Mouse (Mus musculus) ovary, adult 18-20 months (tissue): ENCODE results near the gene Eif4e1b.

Experiments
- DNase-seq: peaks from one replicate; pipeline ENCODE4 v3.0.0; 2022; ENCODE audit warnings: low spot score, mixed read lengths

Gene Eif4e1b

DNA sequence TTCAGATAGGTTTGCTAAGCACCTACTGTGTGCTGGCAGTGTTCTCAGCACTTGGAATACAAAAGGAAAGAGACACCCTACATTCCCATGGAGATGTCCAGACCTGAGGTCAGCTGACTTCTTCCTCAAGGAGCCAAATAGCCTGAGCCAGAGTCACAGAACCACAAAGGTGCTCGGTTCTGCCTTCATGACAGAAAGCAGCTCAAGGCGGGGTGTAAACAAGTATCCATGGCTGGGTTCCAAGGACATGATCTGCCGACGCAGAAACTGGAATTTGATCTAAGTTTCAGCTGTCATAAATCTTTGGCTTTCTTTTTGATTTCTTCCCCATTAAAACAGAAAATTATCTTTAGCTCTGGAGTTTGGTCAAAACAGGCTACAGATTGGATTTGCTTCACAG lies 16.4 kb downstream of the Eif4e1b start:
- no peak for DNase-seq

DNA sequence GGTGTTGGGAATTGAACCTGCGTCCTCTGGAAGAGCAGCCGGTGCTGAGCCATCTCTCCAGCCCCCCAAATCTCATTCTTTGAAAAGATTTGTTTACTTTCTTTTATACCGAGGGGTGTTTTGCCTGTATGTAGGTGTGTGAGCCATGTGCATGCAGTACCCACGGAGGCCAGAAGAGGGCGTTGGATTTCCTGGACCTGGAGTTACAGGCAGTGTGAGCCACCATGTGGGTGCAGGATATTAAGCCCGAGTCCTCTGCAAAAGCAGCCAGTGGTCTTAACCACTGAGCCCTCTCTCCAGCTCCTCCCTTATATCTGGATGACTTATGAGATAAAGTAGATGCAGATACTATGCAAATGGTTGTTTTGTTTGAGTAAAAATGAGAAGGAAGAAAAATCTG lies 19.2 kb downstream of the Eif4e1b start:
- no peak for DNase-seq

DNA sequence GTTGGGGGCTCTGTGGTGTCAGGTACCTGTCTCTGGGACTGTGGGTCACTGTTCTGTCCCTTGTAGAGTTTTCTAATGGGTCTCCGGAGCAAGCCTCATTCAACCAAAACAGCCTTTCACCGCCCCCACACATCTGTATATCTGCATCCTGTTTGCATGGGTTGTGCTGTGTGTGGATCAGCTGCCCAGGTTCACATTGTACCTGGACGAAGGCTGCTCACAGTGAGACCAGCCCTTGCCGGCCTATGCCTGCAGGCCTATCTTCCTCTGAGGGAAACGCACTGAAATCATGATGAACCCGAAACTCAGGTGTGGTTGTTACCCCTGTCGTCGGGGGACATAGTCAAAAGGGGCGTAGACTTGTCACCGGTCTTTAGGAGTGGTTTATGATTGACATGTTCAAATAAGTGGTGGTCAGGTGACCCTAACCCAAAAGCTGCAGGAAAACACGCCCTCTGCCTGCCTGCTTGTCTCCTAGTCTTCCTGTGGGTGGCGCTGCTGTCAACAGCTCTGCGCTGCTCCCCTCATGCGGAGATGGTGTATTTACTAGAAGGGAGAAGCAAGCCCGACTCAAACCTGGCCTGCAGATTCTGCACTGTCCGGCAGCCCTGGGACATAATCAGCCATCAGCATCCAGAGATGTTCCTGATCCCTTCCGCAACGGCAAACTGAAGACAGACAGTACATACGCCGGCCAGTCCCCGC lies 21.5 kb downstream of the Eif4e1b start:
- DNase-seq: no peak

DNA sequence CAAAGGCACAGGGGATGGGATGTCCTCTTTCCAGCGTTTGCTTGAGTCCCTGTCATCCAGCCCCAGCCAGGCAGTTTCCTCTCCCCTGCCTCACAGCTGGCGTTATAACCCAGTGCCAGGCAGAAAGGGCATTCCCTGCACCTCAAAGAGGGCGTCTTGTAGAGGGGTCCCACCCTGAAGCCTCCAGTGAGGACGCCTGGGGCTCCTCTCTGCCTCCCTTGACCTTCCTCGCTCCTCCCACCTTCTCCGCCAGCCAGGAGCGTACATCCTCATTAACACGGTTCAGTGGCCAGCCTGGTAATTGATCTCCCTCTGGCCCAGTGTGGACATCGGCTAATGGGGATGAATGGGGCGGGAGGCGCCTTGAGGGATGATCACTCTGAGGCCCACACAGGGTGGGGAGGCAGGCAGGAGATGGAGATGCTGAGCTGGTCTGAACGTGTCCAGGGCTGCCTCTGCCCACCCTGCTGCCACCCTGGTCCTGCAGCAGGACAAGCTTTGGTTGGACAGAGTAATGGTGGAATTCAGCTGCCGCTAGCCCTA lies 22.7 kb downstream of the Eif4e1b start:
- no peak for DNase-seq

DNA sequence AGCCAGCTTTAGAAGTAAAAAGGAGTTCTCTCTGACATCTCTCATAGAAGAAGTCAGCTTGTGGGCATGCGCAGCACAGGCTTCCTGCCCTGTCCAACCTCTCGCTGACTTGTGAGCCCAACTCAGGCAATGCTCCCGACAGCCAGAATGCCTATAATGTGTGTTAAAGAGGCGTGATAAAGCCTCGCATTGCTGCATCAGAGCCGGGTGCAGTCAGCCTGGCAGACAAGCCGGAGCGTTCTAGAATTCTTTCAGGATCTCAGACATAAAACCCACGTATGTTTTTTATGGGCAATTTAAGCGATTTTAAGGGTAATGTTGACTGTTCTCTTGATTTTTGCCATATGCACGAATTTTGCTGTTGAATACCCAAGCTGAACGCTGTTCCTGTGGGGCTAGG lies 24.3 kb downstream of the Eif4e1b start:
- no peak for DNase-seq

DNA sequence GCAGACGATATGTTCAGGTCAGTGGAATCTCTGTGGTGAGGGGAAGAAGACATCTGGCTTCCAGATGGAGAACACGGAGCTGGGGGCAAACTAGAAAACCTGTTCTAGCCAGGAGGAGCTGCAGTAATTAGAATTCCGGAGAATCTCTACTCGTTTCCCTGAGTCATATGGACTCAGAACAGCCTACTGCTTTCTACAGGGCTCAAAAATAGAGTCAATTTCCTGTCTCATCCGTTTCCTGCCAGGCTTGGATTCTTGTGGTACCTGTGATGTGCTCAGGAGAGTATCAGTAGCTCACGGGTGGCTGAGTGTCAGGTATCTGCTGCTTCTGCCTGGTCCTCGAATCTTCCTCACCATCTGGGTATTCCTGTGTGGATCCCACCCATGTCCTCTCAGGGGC lies 27.7 kb downstream of the Eif4e1b start:
- no peak for DNase-seq

DNA sequence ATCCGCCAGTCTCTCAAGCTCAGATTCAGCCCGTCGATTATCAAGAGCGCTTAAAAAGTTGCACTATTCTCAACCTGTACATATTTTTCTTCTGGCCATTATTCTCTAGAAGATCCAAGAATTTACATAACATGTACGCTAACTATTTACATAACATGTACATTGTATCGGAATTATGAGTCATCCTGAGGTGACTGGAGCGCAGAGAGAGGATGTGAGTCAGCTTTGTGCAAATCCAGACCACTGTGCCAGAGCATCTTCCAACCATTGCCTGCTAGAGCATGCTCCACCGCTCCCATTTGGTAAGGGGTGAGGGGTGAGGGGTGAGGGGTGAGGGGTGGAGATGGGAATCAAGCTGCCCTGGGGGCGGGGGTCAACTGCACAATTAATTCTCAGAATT lies 29.6 kb downstream of the Eif4e1b start:
- no peak for DNase-seq

DNA sequence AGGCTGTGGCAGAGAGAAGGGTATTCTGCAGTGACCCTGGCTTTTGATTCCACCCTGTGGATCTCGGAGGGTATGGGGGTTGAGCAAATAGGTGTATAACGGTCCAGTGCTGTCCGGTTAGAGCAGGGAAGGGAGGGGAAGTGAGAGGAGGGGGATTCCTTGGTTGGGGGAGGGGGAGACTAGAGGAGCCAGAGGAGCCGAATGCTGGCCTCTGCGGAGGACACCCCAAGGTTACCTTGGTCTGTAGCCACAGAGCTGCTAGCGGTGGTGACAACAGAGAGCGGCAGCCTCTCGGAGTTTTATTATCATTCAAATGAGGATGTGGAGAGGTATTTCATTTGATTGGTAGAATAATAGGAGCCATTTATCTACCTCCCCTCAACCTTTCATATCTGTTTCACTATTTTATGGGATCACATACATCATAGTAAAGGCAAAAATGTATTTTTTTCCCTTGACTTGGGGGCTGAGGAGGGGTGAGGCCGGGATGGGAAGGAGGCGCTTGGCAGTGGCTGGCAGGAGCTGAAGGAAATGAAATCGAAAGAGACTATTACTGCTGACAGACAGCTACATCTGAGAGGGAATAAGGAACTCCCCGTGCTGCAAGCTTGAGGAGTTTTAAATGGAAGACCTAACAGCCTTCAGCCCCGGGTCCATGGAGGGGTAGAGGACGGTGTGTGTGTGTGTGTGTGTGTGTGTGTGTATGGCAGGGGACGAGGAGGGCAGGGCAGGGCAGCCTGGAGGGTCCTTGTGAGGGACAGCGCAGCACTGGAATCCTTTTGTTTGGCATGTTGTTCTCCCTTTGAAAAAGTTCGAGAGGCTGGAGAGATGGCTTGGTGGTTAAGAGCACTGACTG lies 34.8 kb downstream of the Eif4e1b start:
- no peak for DNase-seq

DNA sequence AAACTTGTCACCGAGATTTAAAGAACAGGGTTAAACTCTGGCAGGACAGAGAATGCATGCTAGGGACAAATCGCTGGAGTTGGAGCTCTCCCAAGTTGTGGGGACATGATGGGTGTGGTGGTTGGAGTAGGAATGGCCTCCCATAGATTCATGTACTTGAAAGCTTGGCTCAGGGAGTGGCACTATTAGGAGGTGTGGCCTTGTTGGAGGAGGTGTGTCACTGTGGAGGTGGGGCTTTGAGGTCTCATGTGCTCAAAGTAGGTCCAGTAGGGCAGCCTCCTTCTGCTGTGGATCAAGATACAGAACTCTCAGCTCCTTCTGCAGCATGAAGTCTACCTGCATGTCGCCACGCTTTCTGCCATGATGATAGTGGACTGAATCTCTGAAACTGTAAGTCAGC lies 37.3 kb downstream of the Eif4e1b start:
- DNase-seq: no peak

DNA sequence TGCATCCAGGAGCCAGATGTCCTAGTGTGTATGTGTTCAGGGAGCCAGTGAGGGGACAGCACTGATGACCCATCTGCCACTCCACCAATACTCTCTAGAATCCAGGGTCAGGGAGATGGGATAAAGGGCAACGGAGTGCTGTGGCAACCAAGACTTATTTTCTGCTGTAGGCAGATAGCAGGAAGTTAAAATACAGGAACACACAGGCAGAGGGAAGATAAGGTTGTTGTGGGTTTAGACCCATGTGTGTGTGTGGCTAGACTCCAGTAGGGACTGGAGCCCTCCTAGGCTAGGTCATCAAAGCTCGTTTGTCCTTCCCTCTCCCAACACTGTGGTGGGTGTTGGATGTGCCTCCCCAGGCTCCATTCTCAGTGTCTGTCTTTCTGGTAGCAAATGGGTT lies 38.1 kb downstream of the Eif4e1b start:
- DNase-seq: no peak

DNA sequence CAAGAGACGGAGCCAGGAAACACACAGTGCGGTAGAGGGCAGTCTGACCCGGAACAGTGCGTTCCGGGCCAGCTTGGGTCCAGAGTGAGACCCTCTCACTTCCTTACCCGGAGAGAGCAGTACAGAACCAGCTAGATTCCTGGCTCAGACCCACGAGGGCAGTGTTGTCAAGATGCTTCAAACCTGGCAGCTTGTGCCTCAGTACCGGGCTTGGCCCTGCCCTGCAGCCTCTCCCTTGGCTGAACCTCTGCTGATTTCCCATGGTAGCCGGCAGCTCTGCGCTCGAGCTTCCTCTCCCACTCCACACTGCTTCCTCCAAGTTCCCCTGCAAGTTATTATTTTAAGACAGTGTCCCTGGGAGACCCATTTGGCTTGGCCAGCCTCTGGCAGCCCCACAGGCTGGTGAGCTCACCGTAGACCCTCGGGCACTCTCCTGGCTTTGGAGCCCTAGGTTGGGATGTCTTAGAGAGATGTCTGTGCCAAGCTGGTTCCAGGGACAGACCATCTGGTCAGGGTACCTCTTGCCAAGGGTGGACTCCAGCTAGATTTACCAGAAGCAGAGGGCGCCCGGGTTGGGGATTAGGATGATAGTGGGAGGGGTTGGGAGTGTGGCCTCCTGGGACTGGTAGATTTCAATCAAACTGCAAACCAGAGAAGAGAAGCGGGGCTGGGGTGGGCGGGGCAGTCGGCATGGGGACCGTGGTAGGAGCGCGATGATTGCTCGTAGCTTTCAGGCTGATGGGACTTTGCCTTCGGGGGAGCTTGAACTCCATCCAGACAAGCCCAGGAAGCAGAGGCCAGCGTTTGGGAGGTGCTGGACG lies 40.5 kb downstream of the Eif4e1b start:
- DNase-seq: no peak

DNA sequence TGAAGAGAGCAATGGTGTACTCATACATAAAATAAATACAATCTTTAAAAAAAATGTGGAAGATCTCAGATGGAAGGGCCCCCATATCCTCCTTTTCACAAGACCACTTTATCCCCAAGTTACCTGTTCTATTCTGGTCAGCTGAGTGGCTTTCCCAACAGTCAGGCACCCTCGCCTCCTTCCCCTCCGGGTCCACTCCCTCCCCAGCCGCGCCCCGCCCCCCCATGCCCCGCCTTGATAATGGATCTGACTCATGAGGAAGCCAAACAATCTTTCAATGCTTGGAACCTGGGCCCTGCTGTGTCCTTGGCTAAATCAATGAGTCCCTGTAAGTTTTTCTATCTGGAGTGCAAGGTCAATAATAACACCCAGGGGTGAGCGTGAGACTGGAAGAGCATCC lies 44.2 kb downstream of the Eif4e1b start:
- no peak for DNase-seq

DNA sequence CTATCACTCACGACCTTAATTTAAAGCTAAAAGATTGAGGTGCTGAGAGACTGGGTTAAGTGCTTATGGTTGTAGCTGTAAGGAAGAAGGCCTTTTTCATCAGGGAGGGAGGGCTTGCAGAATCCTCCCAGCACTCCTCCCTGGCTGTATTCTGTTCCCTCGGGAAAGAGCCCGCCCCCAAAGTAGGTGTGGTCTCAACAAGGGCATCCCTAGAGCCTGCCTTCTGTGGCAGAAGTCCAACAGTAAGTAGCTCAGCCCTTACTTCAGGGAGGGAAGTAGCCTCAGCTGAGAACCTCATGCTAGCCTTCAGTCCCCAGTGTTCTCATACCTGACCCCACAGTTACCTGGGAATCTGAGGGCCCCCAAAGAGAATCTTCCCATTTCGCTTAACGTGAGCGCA lies 44.7 kb downstream of the Eif4e1b start:
- no peak for DNase-seq

DNA sequence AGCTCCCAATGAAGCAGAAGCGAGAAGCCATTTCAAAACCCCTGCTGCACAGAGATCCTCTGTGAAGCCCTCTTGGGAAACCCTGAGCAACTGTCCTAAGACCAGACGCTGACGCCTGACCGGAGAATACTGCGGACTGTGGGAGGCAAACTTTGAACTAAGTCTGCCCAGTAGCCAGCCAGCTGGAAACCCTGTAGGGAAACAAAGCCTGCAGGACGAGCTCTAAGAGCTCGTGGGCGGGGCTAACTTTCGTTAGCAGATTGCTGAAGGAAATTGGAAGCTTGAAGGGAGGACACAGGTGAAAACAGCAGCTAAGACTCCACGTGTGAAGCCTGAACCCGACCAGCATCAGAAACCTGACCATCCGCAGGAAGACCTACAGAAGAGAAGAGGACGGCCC lies 45.7 kb downstream of the Eif4e1b start:
- DNase-seq: no peak

DNA sequence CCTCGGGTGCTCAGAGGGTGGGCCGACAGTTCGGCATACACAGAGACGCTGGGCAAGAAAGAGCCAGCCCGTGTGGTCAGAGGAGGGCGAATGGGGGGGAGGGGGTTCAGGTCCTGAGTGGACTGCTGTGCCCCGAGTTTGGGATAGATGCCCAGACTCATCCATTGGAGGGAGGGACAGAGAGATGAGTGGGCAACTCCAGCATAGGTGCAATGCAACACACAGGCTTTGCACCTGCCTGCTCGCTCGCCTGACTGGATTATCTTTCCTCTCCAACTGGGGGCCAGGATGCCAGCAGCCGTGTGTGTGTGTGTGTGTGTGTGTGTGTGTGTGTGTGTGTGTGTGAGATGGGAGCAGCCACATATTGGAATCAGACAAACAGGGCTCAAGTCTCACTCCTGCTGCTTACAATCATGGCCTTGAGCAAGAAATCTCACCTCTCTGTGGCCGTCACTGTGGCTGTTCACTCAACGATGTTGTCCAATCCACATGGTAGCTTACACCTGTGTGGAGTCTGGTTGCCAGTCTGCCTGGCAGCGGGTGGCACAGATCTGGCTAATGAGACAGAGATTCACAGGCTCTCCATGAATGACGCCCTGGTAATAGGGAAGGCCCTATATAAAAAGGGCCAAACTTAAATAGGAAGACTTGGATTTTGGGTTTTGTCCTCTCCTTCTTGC lies 52.7 kb downstream of the Eif4e1b start:
- no peak for DNase-seq

DNA sequence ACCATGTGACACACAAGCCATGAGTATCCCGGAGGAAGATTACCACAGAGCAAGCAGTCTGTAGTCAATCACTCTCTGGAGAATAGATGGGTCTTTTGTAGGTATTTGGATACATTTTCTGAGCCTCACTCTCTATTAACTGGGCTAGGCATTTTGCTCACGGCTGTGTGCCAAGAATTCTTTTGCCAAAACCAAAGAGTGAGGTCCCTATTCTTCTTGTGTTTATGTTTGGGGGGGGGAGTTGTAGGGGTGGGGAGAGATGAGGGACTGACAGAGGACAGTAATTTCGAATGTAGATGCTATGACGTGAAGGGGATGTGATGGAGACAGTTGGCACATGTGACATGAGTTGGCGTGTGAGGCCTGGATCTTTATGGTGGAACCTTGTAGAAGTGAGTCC lies 53.3 kb downstream of the Eif4e1b start:
- no peak for DNase-seq

DNA sequence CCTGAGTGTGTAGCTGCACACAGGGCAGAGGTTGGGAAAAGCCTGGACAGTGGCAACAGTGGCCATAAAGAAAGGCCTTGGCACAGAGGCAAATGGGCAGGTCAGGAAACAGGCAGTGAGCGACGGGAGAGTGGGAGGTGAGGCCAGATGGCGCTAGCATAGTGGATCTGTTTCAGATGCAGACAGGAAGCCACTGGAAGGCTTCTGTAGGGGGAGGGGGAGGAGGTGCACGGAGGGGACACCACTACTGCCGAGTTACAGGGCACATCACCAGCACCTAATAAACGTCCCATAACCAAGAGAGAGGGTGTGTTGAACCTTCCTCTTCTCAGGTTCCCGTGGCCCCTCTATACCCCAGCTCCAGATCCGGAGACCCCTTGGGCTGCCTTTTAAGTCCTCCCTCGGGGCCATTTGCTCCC lies 53.7 kb downstream of the Eif4e1b start:
- no peak for DNase-seq
